Mouse (Mus musculus) intestine, postnatal 0 days (tissue): Measurements from ENCODE around the gene Cbx2. TPM values are rescaled to one million over a fixed set of nuclear protein-coding genes. Genes with fewer than 3 reads are reported as not detected.

Experiments used
- ATAC-seq: fragments of 200-750 bp; cut with Nextera tagmentation; 2 replicates; pipeline ENCODE4 v1.8.0; 2017; ENCODE audit warnings: mild to moderate bottlenecking, moderate TSS enrichment, moderate library complexity
- H3K27ac ChIP-seq: fragments of 300-500 bp; sonication (generic); 2 replicates; pipeline ENCODE4 v1.5.1; 2014; ENCODE audit warnings: mild to moderate bottlenecking, low read depth, low read length, moderate library complexity
- H3K27me3 ChIP-seq: fragments of 300-500 bp; sonication (generic); replicated peaks from 2 replicates; pipeline ENCODE4 v1.6.1; 2014; ENCODE audit warnings: low read length, mixed read lengths; ENCODE audit not compliant: control insufficient read depth, insufficient read depth
- H3K36me3 ChIP-seq: fragments of 300-500 bp; sonication (generic); 2 replicates; pipeline ENCODE4 v1.6.1; 2014; ENCODE audit warnings: mild to moderate bottlenecking, moderate library complexity; ENCODE audit not compliant: control insufficient read depth, insufficient read depth
- H3K4me1 ChIP-seq: fragments of 300-500 bp; sonication (generic); replicated peaks from 2 replicates; pipeline ENCODE4 v1.6.1; 2014; ENCODE audit warnings: antibody characterized with exemption, low read length, mixed read lengths; ENCODE audit not compliant: control insufficient read depth, insufficient read depth
- H3K4me2 ChIP-seq: fragments of 300-500 bp; sonication (generic); replicated peaks from 2 replicates; pipeline ENCODE4 v1.6.1; 2014; ENCODE audit warnings: low read depth, mild to moderate bottlenecking, moderate library complexity
- H3K4me3 ChIP-seq: fragments of 300-500 bp; sonication (generic); 2 replicates; pipeline ENCODE4 v1.5.1; 2014; ENCODE audit warnings: low read depth, low read length
- H3K9ac ChIP-seq: fragments of 300-500 bp; sonication (generic); 2 replicates; pipeline ENCODE4 v1.6.1; 2014; ENCODE audit warnings: mild to moderate bottlenecking, low read depth, low read length
- H3K9me3 ChIP-seq: fragments of 300-500 bp; sonication (generic); 2 replicates; pipeline ENCODE4 v1.6.1; 2016; ENCODE audit warnings: mixed run types; ENCODE audit not compliant: control insufficient read depth
- CTCF ChIP-seq: sonication (generic); IDR thresholded peaks from 2 replicates; pipeline ENCODE4 v1.5.1; 2016; ENCODE audit warnings: low read depth, mild to moderate bottlenecking, control low read depth, antibody characterized with exemption, moderate library complexity
- WGBS: fragments of 180-500 bp; shearing (Covaris S2); extraction: QIAGEN DNeasy Blood & Tissue Kit; methylation state at CpG from one replicate; pipeline ENCODE4 v1.1.7; 2014; 5-methylcytosine and 5-hydroxymethylcytosine counted together
- polyA plus RNA-seq: library from polyadenylated mRNA; unstranded; fragments of >200 nt; fragmentation: Nextera tagmentation; extraction: Ambion mirVana; gene quantifications from 2 replicates; pipeline ENCODE4 v1.2.1, GENCODE M21; 2015

Gene Cbx2
- polyA plus RNA-seq, 1 experiment from 2014 or later, result 4.9 TPM

GRCm38 (mm10) chr11:118998540-118999265 lies 24.1 kb upstream of the Cbx2 start:
- Histone ChIP-seq H3K27me3 (peaks cover 16% of the 10 kb centered on the region), H3K9me3 (no peaks in the 10 kb centered on the region), H3K9ac (no peak overlapping the region), H3K36me3 (no peaks in the 10 kb centered on the region), H3K4me2 (peak overlapping the region; percentile 33; the same call in 1 of the 2 replicates), H3K27ac (no peak overlapping the region), H3K4me3 (no peak overlapping the region), H3K4me1 (no peaks in the 10 kb centered on the region)
- 17% methylated on average over 30 of the region's 30 CpGs for WGBS
- ATAC-seq, result no peak
- peak; percentile 94 for TF ChIP-seq CTCF

GRCm38 (mm10) chr11:118999361-118999804 lies 23.4 kb upstream of the Cbx2 start:
- peaks cover 16% of the 10 kb centered on the region for H3K27me3 ChIP-seq
- H3K4me1 ChIP-seq, result no peaks in the 10 kb centered on the region
- no peaks in the 10 kb centered on the region for H3K36me3 ChIP-seq
- TF ChIP-seq CTCF, result no peak
- WGBS, result 10% methylated on average over 26 of the region's 26 CpGs
- H3K9ac ChIP-seq, result no peak overlapping the region
- ATAC-seq, result no peak
- H3K27ac ChIP-seq, result no peak overlapping the region
- no peak overlapping the region for H3K4me3 ChIP-seq
- H3K4me2 ChIP-seq, result no peak overlapping the region
- no peaks in the 10 kb centered on the region for H3K9me3 ChIP-seq

- no peak overlapping the region for H3K27ac ChIP-seq
- H3K9me3 ChIP-seq, result no peaks in the 10 kb centered on the region
- H3K27me3 ChIP-seq, result peaks cover 16% of the 10 kb centered on the region
- no peak for ATAC-seq
- WGBS, result 68% methylated on average over 2 of the region's 2 CpGs
- H3K4me3 ChIP-seq, result no peak overlapping the region
- no peak overlapping the region for H3K4me2 ChIP-seq
- no peaks in the 10 kb centered on the region for H3K4me1 ChIP-seq
- TF ChIP-seq CTCF, result no peak; the same call in 1 of the 2 replicates
- H3K9ac ChIP-seq, result no peak overlapping the region
- no peaks in the 10 kb centered on the region for H3K36me3 ChIP-seq
Measured at GRCm38 (mm10) chr11:119000877-119001276, 21.9 kb upstream of the Cbx2 start.

- TF ChIP-seq CTCF, result no peak
- no peak for ATAC-seq
Measured at GRCm38 (mm10) chr11:119001493-119002128, 21.2 kb upstream of the Cbx2 start.

GRCm38 (mm10) chr11:119005547-119006275 lies 17.1 kb upstream of the Cbx2 start:
- no peaks in the 10 kb centered on the region; the same call in 1 of the 2 replicates for H3K4me1 ChIP-seq
- no peak for ATAC-seq

More at GRCm38 (mm10) chr11:119001493-119002128, 21.2 kb upstream of the Cbx2 start:
- whole genome bisulfite sequencing, result 45% methylated on average over 4 of the region's 4 CpGs
- no peaks in the 10 kb centered on the region for H3K4me1 ChIP-seq
- H3K9me3 ChIP-seq, result no peaks in the 10 kb centered on the region
- no peak overlapping the region for H3K27ac ChIP-seq
- no peak overlapping the region for H3K9ac ChIP-seq
- no peak overlapping the region for H3K4me2 ChIP-seq
- no peak overlapping the region for H3K4me3 ChIP-seq
- H3K36me3 ChIP-seq, result no peaks in the 10 kb centered on the region
- peaks cover 16% of the 10 kb centered on the region for H3K27me3 ChIP-seq

GRCm38 (mm10) chr11:119006462-119006861 lies 16.3 kb upstream of the Cbx2 start:
- Histone ChIP-seq H3K4me1 (no peaks in the 10 kb centered on the region; the same call in 1 of the 2 replicates), H3K4me3 (no peak overlapping the region), H3K27me3 (no peaks in the 10 kb centered on the region), H3K9me3 (no peaks in the 10 kb centered on the region), H3K27ac (no peak overlapping the region), H3K9ac (no peak overlapping the region), H3K4me2 (no peak overlapping the region), H3K36me3 (no peaks in the 10 kb centered on the region)
- WGBS, result 63% methylated on average over 3 of the region's 3 CpGs
- no peak for ATAC-seq
- peak; percentile 14; the same call in 1 of the 2 replicates for TF ChIP-seq CTCF

More at GRCm38 (mm10) chr11:119005547-119006275, 17.1 kb upstream of the Cbx2 start:
- no peaks in the 10 kb centered on the region for H3K36me3 ChIP-seq
- no peak overlapping the region for H3K4me3 ChIP-seq
- H3K9ac ChIP-seq, result no peak overlapping the region
- no peak overlapping the region for H3K27ac ChIP-seq
- H3K27me3 ChIP-seq, result no peaks in the 10 kb centered on the region
- no peak for TF ChIP-seq CTCF
- no peak overlapping the region for H3K4me2 ChIP-seq
- 85% methylated on average over 10 of the region's 10 CpGs for WGBS
- no peaks in the 10 kb centered on the region for H3K9me3 ChIP-seq
